Mouse (Mus musculus): ENCODE measurements at regions not wholly inside any gene's neighbourhood (a gene's known extent, or its start where the extent isn't known, plus 50 kb on each side); places are given as distances from the start of the nearest gene placed in this dataset.

DNA sequence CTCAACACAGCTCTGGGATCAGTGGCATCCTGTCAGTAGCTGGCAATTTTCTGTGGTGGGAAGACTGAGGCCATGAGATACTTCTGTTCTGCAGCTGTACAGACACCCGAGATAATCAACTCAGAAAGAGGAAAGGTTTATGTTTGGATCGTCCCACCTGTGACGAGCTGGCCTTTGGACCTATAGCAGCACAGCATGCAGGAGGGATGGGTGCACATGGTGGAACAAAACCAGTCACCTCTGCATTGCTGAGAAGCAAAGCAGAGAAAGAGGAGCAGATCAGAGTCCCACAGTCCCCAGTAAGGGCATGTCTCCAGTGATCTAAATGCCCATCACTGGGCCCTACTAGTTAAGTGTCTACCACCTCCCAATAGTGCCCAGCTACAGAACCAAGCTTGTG, 76.9 kb upstream of the Galnt15 start:
- no peak for TF ChIP-seq CTCF (IDR thresholded peaks at IDR 0.05; ENCODE audit: extremely low read depth, insufficient read length, insufficient replicate concordance, low read depth, low read length)
- TF ChIP-seq POLR2A (IDR thresholded peaks at IDR 0.05; ENCODE audit: low read depth, low read length), result no peak
